Mouse (Mus musculus) brain, embryonic 14.5 days (tissue): ENCODE data around the gene Nf1.
A peak's percentile ranks its signal among the peaks of the same experiment; 100 is the strongest.

Source experiments
- CTCF ChIP-seq: fragments of 200-500 bp; IDR thresholded peaks from 2 replicates; pipeline ENCODE4 v1.5.1; 2012; ENCODE audit warnings: inconsistent platforms, mild to moderate bottlenecking, moderate library complexity, borderline replicate concordance; ENCODE audit not compliant: insufficient read depth, insufficient read length; ENCODE audit errors: extremely low read depth
- POLR2A ChIP-seq: fragments of 200-500 bp; IDR thresholded peaks from 2 replicates; pipeline ENCODE4 v1.6.1; 2012; ENCODE audit warnings: mild to moderate bottlenecking, inconsistent platforms, borderline replicate concordance; ENCODE audit not compliant: poor library complexity, insufficient read depth, insufficient read length, severe bottlenecking; ENCODE audit errors: extremely low read depth

DNA sequence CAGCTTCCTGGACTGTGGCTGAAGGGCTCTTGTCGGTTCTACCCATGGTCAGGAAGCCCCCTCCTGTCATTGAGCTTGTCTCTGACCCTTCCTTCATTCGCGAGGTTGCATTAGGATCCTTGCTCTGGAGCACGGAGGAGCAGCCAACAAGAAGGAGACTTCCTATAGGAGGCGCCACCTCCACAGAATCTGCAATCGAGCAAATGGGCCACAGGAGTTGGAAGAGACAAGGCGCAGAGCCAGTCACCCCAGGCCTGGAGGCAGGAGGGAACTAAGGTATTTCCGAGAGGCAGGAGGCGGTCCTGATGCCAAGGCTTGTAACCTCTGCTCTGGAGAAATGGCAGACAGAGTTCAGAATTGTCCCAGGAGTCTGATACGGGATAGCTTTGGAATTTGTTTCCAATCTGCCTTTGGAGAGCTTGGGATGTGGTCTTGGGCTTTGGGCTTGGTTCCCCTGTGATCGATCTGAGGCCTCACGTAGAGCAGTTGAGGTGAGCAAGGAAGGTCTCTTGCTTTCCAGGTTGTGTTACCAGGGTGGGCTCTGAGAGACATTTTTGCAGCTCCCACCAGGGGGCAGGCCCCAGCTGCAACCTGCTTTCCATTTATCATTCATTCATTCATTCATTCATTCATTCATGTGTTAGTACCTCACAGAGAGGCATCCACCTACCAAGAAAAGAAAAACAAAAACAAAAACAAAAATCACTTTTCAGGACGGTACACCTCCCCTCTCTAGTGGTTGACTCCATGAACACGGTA is 250.0 kb downstream of the Nf1 start:
- TF ChIP-seq CTCF: peak; percentile 37; the same call in 1 of the 2 replicates
- no peak for TF ChIP-seq POLR2A
